Mouse (Mus musculus) adrenal gland, adult 2 months (tissue): ENCODE data around the gene Fgfr4. TPM values are rescaled to one million over a fixed set of nuclear protein-coding genes. Genes with fewer than 3 reads are reported as not detected.
"Not testable (repeated sequence)": the region's sequence is repeated elsewhere in the genome, so short reads cannot be mapped to it uniquely, and the experiment has no call there.

ENCODE experiments used
- DNase-seq: peaks from one replicate; pipeline ENCODE4 v3.0.0; 2021
- polyA plus RNA-seq: library from polyadenylated mRNA; depleted of rRNA; stranded (reverse); fragments of >200 nt; gene quantifications from 2 replicates; pipeline ENCODE4 v1.2.3, GENCODE M21; 2012
- total RNA-seq, 2 experiments: library from RNA; stranded (reverse); gene quantifications; 2 replicates each; pipeline ENCODE4 v1.2.3; 2021

The Fgfr4 gene
- total and polyA plus RNA-seq, 3 experiments = 29.4 to 82.7 (median 41.2) TPM

- DNase-seq = peak; percentile 78
Observed at GRCm38 (mm10) chr13:55171517-55172335, 19.3 kb downstream of the Fgfr4 start.

GRCm38 (mm10) chr13:55172336-55172770, 19.9 kb downstream of the Fgfr4 start:
- DNase-seq = peak; percentile 75

- DNase-seq = no peak
Observed at GRCm38 (mm10) chr13:55174347-55174746, 21.9 kb downstream of the Fgfr4 start.

- DNase-seq = no peak
Observed at GRCm38 (mm10) chr13:55176265-55176664, 23.8 kb downstream of the Fgfr4 start.

GRCm38 (mm10) chr13:55177903-55178496, 25.6 kb downstream of the Fgfr4 start:
- peak; percentile 31 for DNase-seq

- DNase-seq = peak; percentile 82
Observed at GRCm38 (mm10) chr13:55178556-55178955, 26.1 kb downstream of the Fgfr4 start.

- DNase-seq = no peak
Observed at GRCm38 (mm10) chr13:55179591-55179990, 27.2 kb downstream of the Fgfr4 start.

GRCm38 (mm10) chr13:55181786-55182172, 29.3 kb downstream of the Fgfr4 start:
- no peak for DNase-seq

- DNase-seq = peak; percentile 91
Observed at GRCm38 (mm10) chr13:55182173-55182894, 29.9 kb downstream of the Fgfr4 start.

- peak; percentile 78 for DNase-seq
Observed at GRCm38 (mm10) chr13:55183382-55183781, 30.9 kb downstream of the Fgfr4 start.

GRCm38 (mm10) chr13:55187062-55187461, 34.6 kb downstream of the Fgfr4 start:
- peak; percentile 76 for DNase-seq

GRCm38 (mm10) chr13:55189531-55190107, 37.2 kb downstream of the Fgfr4 start:
- no peak for DNase-seq

- peak; percentile 99 for DNase-seq
Observed at GRCm38 (mm10) chr13:55190121-55190868, 37.9 kb downstream of the Fgfr4 start.

GRCm38 (mm10) chr13:55191535-55191934, 39.1 kb downstream of the Fgfr4 start:
- DNase-seq = no peak

GRCm38 (mm10) chr13:55202758-55203157, 50.3 kb downstream of the Fgfr4 start:
- not testable (repeated sequence) for DNase-seq

GRCm38 (mm10) chr13:55203740-55204139, 51.3 kb downstream of the Fgfr4 start:
- no peak for DNase-seq

- no peak for DNase-seq
Observed at GRCm38 (mm10) chr13:55204667-55205389, 52.4 kb downstream of the Fgfr4 start.

GRCm38 (mm10) chr13:55205448-55206205, 53.2 kb downstream of the Fgfr4 start:
- no peak for DNase-seq

- DNase-seq = no peak
Observed at GRCm38 (mm10) chr13:55208837-55209648, 56.6 kb downstream of the Fgfr4 start.
